Mouse (Mus musculus) midbrain, embryonic 14.5 days (tissue): ENCODE measurements around the gene Ylpm1. TPM values are rescaled to one million over a fixed set of nuclear protein-coding genes. Genes with fewer than 3 reads are reported as not detected.

Experiments
- ATAC-seq: fragments of 200-750 bp; cut with Nextera tagmentation; 2 replicates; pipeline ENCODE4 v1.8.0; 2017; ENCODE audit warnings: moderate number of reproducible peaks, moderate library complexity; ENCODE audit not compliant: low FRiP score, low TSS enrichment
- DNase-seq: peaks from one replicate; pipeline ENCODE4 v3.0.0-alpha.2; 2015
- H3K27ac ChIP-seq: fragments of 300-500 bp; sonication (generic); replicated peaks from 2 replicates; pipeline ENCODE4 v1.5.1; 2014; ENCODE audit warnings: mild to moderate bottlenecking, low read depth, low read length, moderate library complexity
- H3K27me3 ChIP-seq: fragments of 300-500 bp; sonication (generic); 2 replicates; pipeline ENCODE4 v1.6.1; 2014; ENCODE audit warnings: low read length, control low read depth, mixed read lengths; ENCODE audit not compliant: control insufficient read depth, insufficient read depth
- H3K36me3 ChIP-seq: fragments of 300-500 bp; sonication (generic); 2 replicates; pipeline ENCODE4 v1.6.1; 2014; ENCODE audit warnings: low read length, control low read depth; ENCODE audit not compliant: control insufficient read depth, insufficient read depth
- H3K4me1 ChIP-seq: fragments of 300-500 bp; sonication (generic); 2 replicates; pipeline ENCODE4 v1.6.1; 2014; ENCODE audit warnings: mild to moderate bottlenecking, antibody characterized with exemption, low read length, control low read depth; ENCODE audit not compliant: control insufficient read depth, insufficient read depth
- H3K4me2 ChIP-seq: fragments of 300-500 bp; sonication (generic); 2 replicates; pipeline ENCODE4 v1.6.1; 2014; ENCODE audit warnings: mild to moderate bottlenecking, low read length, moderate library complexity
- H3K4me3 ChIP-seq: fragments of 300-500 bp; sonication (generic); replicated peaks from 2 replicates; pipeline ENCODE4 v1.5.1; 2014; ENCODE audit warnings: low read depth, low read length
- H3K9ac ChIP-seq: fragments of 300-500 bp; sonication (generic); replicated peaks from 2 replicates; pipeline ENCODE4 v1.6.1; 2014; ENCODE audit warnings: mild to moderate bottlenecking, low read length, moderate library complexity
- H3K9me3 ChIP-seq: fragments of 300-500 bp; sonication (generic); 2 replicates; pipeline ENCODE4 v1.6.1; 2016; ENCODE audit warnings: low read length, control low read depth, mixed read lengths; ENCODE audit not compliant: control insufficient read depth
- WGBS: fragments of 180-500 bp; shearing (Covaris S2); extraction: QIAGEN DNeasy Blood & Tissue Kit; methylation state at CpG from one replicate; pipeline ENCODE4 v1.1.7; 2014; 5-methylcytosine and 5-hydroxymethylcytosine counted together
- polyA plus RNA-seq: library from polyadenylated mRNA; unstranded; fragments of >200 nt; fragmentation: Nextera tagmentation; extraction: Ambion mirVana; gene quantifications from 2 replicates; pipeline ENCODE4 v1.2.1, GENCODE M21; 2014

Ylpm1 gene
- polyA plus RNA-seq, 1 experiment from 2014 or later = 50.2 TPM

DNA sequence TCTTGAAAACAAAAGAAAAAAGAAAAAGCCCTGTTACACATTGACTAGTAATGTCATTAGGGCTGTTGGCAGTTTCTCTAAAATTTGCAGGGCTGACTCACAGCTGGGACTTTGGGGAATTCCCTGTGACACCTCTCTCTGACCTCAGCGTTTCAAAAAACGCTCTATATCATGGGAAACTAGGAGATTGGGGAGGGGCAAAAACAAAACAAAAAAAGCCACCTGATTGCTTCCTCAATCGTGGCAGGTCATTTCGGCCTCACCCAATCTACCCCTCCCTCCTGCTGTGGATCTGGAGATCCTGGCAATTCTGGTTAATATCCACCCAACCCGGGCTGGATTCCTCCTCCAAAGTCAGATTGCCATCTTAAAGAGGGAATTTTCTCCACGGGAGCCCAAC lies 55.1 kb downstream of the Ylpm1 start:
- Histone ChIP-seq H3K4me3 (no peak overlapping the region), H3K9ac (no peak overlapping the region), H3K27ac (no peak overlapping the region), H3K9me3 (no peaks in the 10 kb centered on the region), H3K4me1 (no peaks in the 10 kb centered on the region), H3K4me2 (no peak overlapping the region), H3K36me3 (peaks cover 75% of the 10 kb centered on the region), H3K27me3 (no peaks in the 10 kb centered on the region)
- no peak for DNase-seq
- WGBS = 94% methylated on average over 6 of the region's 6 CpGs
- no peak for ATAC-seq

DNA sequence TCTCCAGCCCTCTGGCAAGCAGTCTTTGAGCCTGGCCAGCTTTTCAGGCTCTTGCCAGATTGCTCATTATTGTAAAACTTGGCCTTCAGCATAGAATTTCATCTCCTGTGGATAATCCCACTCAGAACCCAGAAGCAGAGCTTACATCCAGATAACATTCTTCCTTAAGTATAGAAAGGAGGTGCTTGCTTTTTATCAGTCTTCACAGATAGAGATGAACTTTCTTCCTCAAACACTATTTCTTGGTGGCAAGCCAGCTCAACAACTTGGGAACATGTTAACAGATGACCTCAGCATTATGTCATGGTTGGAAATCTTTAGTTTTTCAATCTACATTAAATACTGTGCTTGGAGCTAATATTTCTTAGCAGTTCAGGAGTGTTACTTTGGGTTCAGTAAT lies 74.9 kb downstream of the Ylpm1 start:
- H3K36me3 ChIP-seq = peaks cover 51% of the 10 kb centered on the region

DNA sequence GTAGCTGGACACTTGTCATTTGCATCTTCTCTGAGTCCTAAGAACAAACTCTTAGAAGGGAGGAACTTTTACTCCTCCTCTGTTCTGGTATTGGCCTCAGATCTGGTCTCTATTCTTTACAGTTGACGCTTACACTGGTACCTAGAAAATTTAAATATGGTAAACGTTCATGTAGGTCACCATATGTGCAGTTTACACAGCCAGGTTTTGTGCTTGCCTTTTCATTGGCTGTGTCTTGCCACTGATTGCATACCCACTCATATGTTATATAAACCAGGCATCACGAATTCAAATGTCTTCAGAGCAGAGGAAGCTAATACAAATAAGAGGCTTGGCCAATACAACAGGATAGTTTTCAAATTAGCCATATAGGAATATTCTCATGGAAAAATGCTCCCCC lies 81.0 kb downstream of the Ylpm1 start:
- H3K9ac ChIP-seq = no peak overlapping the region
- H3K36me3 ChIP-seq = peaks cover 28% of the 10 kb centered on the region
- no peaks in the 10 kb centered on the region for H3K9me3 ChIP-seq
- DNase-seq (no peak), ATAC-seq (no peak)
- H3K4me2 ChIP-seq = no peak overlapping the region
- WGBS = 92% methylated on average over 3 of the region's 3 CpGs
- H3K27me3 ChIP-seq = no peaks in the 10 kb centered on the region
- no peak overlapping the region for H3K4me3 ChIP-seq
- no peak overlapping the region for H3K27ac ChIP-seq
- H3K4me1 ChIP-seq = no peaks in the 10 kb centered on the region

More for the DNA sequence above, 74.9 kb downstream of the Ylpm1 start:
- Histone ChIP-seq H3K27me3 (no peaks in the 10 kb centered on the region), H3K4me1 (no peaks in the 10 kb centered on the region), H3K27ac (no peak overlapping the region), H3K4me2 (no peak overlapping the region), H3K4me3 (no peak overlapping the region), H3K9me3 (no peaks in the 10 kb centered on the region), H3K9ac (no peak overlapping the region)
- DNase-seq (no peak), ATAC-seq (no peak)

DNA sequence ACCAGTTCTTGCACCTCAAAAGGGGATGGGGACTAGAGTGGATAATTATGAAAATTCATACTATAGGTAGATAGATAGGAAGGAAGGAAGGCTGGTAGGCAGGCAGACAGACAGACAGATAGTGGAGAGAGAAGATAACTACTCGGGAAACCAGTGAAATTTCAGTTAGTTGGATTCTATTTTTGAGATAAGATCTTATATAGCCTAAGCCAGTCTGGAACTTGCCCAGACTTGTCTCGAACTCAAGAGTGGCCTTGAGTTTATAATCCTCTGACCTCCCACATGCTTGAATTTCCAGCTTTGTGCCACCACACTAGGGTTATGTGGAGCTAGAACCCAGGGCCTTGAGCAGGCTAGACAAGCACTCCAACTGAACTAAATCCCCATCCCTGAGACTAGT lies 88.1 kb downstream of the Ylpm1 start:
- no peaks in the 10 kb centered on the region for H3K9me3 ChIP-seq
- H3K4me1 ChIP-seq = no peaks in the 10 kb centered on the region
- H3K27ac ChIP-seq = no peak overlapping the region
- H3K36me3 ChIP-seq = peaks cover 25% of the 10 kb centered on the region
- H3K4me3 ChIP-seq = no peak overlapping the region
- 94% methylated on average over 2 of the region's 2 CpGs for WGBS
- ATAC-seq (no peak), DNase-seq (no peak)
- no peak overlapping the region for H3K4me2 ChIP-seq
- H3K9ac ChIP-seq = no peak overlapping the region
- no peaks in the 10 kb centered on the region for H3K27me3 ChIP-seq

GRCm38 (mm10) chr12:85084941-85085340 lies 88.8 kb downstream of the Ylpm1 start:
- H3K4me2 ChIP-seq = no peak overlapping the region
- peaks cover 27% of the 10 kb centered on the region for H3K36me3 ChIP-seq
- H3K27ac ChIP-seq = no peak overlapping the region
- no peak for DNase-seq
- WGBS = 91% methylated on average over 4 of the region's 4 CpGs
- no peak overlapping the region for H3K9ac ChIP-seq
- no peaks in the 10 kb centered on the region for H3K4me1 ChIP-seq
- no peak overlapping the region for H3K4me3 ChIP-seq
- no peaks in the 10 kb centered on the region for H3K27me3 ChIP-seq
- no peak for ATAC-seq
- no peaks in the 10 kb centered on the region for H3K9me3 ChIP-seq

- WGBS = 98% methylated on average over 12 of the region's 12 CpGs
- ATAC-seq (no peak), DNase-seq (no peak)
- Histone ChIP-seq H3K4me3 (no peak overlapping the region), H3K27me3 (no peaks in the 10 kb centered on the region), H3K4me2 (no peak overlapping the region), H3K9me3 (no peaks in the 10 kb centered on the region), H3K36me3 (peaks cover 27% of the 10 kb centered on the region), H3K4me1 (no peaks in the 10 kb centered on the region), H3K27ac (no peak overlapping the region), H3K9ac (no peak overlapping the region)
These were observed 91.7 kb downstream of the Ylpm1 start for GRCm38 (mm10) chr12:85087845-85088244.

- no peaks in the 10 kb centered on the region for H3K9me3 ChIP-seq
- no peak for DNase-seq
These were observed 95.1 kb downstream of the Ylpm1 start for GRCm38 (mm10) chr12:85091190-85091589.

DNA sequence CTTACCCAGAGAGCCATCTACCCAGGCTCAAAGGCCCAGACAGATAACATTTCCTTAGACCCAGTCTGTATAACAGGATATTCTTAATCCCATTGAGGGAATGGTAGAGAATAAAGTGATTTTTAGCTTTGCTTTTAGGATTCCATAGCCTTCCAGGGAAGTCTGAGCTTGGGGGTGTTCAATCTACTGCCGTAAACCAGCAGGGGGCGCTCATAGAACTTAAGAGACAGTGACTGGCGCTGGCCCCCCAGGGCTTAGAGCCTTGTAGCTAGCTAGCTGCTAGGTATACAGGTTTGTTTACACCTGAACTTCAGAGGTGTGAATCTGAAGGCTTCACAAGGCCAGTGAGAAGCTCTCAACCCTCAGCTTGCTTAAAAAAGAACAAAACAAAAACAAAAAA lies 96.1 kb downstream of the Ylpm1 start:
- DNase-seq (peak; percentile 86), ATAC-seq (no peak)
- Histone ChIP-seq H3K9me3 (no peaks in the 10 kb centered on the region), H3K27me3 (no peaks in the 10 kb centered on the region), H3K4me1 (no peaks in the 10 kb centered on the region), H3K36me3 (peaks cover 22% of the 10 kb centered on the region), H3K9ac (no peak overlapping the region), H3K4me3 (no peak overlapping the region), H3K4me2 (no peak overlapping the region), H3K27ac (no peak overlapping the region)
- WGBS = 10% methylated on average over 3 of the region's 3 CpGs

More at GRCm38 (mm10) chr12:85091190-85091589, 95.1 kb downstream of the Ylpm1 start:
- H3K4me3 ChIP-seq = no peak overlapping the region
- 87% methylated on average over 3 of the region's 3 CpGs for WGBS
- no peak overlapping the region for H3K27ac ChIP-seq
- H3K36me3 ChIP-seq = peaks cover 27% of the 10 kb centered on the region
- H3K27me3 ChIP-seq = no peaks in the 10 kb centered on the region
- ATAC-seq = no peak
- no peaks in the 10 kb centered on the region for H3K4me1 ChIP-seq
- H3K4me2 ChIP-seq = no peak overlapping the region
- H3K9ac ChIP-seq = no peak overlapping the region

GRCm38 (mm10) chr12:85094010-85094409 lies 97.9 kb downstream of the Ylpm1 start:
- 43% methylated on average over 14 of the region's 14 CpGs for WGBS
- H3K4me1 ChIP-seq = no peaks in the 10 kb centered on the region
- H3K4me2 ChIP-seq = no peak overlapping the region
- ATAC-seq = no peak
- no peak overlapping the region for H3K9ac ChIP-seq
- H3K4me3 ChIP-seq = no peak overlapping the region
- peaks cover 5% of the 10 kb centered on the region; the same call in 1 of the 2 replicates for H3K36me3 ChIP-seq
- no peaks in the 10 kb centered on the region for H3K27me3 ChIP-seq
- H3K9me3 ChIP-seq = no peaks in the 10 kb centered on the region
- no peak overlapping the region for H3K27ac ChIP-seq
- DNase-seq = no peak
